Mouse (Mus musculus) thymus, adult 2 months (tissue): ENCODE measurements around the gene Hist1h4a.

Experiments used
- CTCF ChIP-seq: fragments of 200-500 bp; IDR thresholded peaks from 2 replicates; pipeline ENCODE4 v1.5.1; 2012; ENCODE audit warnings: mild to moderate bottlenecking, control low read depth, low read length, moderate library complexity, borderline replicate concordance; ENCODE audit not compliant: control insufficient read depth, poor library complexity, insufficient read depth; ENCODE audit errors: extremely low read depth
- POLR2A ChIP-seq: fragments of 200-500 bp; IDR thresholded peaks from 2 replicates; pipeline ENCODE4 v1.6.1; 2012; ENCODE audit warnings: mild to moderate bottlenecking, low read length, control low read depth, moderate library complexity; ENCODE audit not compliant: control insufficient read depth, poor library complexity, insufficient read depth; ENCODE audit errors: extremely low read depth

DNA sequence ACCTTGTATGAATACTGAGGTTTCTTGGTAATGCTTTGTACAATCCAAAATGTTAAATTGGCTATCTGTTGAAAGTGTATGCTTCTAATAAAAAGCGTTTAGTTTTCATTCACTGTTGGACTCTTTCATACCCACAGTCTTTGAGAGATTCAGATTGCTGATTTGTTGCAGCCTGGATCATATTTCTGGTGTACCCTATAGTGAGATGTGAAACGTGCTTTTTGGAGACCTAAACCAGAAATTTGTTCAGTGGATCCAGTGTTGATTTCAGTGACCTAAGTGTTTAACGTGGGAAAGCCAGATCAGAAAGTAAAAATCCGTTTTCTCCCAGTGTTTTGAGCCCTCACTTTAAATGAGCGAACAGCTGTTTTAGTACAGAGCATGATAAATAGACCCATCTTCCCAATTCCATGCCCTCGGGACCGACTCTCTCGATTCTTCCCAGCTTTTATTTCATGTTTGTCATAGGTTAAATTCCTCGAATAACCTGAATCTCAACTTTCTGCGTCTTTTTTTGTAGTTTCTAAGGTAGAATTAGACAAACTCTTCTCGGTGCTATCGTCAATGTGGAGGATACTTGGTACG lies 20.7 kb downstream of the Hist1h4a start:
- no peak for TF ChIP-seq POLR2A
- TF ChIP-seq CTCF = no peak
